Mouse (Mus musculus) mature B cell (primary cell): ENCODE data around the gene Rsph1.

Experiments used
- in situ Hi-C: fragments of 300-500 bp; cut with MboI; formaldehyde crosslinking; loops from 2 replicates; pipeline ENCODE4 v1.14.3; 2019

Gene Rsph1

DNA sequence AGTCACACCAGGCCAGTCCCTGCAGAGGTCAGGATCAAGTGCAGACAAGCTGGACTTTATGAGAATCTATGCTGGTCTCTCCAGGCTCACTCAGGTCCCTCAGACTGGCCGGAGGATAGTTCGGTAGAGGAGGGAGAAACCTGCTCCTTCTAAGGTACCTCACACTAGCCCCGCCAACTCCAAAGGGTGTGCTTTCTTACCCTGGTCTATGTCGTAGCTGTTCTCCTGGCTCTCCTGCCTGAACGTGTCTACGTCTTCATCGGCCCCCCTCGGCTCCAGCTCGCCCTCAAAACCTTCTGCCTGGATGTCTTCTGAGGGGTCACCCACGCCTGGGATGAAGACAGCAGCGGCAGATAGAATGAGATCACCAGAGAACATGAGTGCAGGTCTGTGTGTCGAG lies 19.3 kb downstream of the Rsph1 start:
- in situ Hi-C loops, result loop anchor here (5.0 kb wide), 1 partner anchor 39 kb away; no protein-coding TSS in a partner anchor

DNA sequence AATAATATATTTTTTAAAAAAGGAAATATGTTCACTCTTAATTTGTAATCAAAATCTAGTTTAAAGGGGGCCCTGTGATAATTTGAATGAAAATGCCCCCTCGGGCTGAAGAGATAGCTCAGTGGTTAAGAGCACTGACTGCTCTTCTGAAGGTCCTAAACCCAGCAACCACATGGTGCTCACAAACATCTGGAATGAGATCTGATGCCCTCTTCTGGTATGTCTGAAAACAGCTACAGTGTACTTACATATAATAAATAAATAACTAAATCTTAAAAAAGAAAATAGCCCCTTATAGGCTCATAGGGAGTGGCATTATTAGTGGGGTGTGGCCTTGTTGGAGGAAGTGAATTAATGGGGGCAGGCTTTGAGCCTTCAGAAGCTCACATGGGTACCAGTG lies 20.0 kb downstream of the Rsph1 start:
- in situ Hi-C loops, result loop anchor here (5.0 kb wide), 1 partner anchor 40 kb away; no protein-coding TSS in a partner anchor

DNA sequence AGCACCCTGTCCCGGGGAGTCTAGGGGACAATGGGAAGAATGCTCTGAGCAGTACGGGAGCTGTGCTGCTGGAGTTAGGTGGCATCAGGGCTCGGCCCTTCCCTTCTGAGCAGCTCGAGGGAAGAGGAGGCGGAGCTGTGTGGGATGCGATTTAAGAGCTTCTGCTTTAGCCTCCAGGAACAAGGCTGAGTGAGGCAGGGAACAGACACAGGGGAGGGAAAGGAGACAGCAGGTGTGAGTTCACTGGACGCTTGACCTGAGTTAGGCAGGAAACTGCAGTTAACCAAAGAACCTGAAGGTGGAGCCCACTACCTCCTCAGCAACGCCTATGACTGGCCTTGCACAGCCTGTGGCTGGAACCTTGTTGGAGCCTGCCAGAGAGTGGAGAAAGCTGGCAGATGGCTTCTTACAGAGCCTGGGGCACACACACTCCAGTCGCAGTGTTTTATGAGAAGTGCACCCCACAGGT lies 22.7 kb downstream of the Rsph1 start:
- in situ Hi-C loops, result no loop called here

DNA sequence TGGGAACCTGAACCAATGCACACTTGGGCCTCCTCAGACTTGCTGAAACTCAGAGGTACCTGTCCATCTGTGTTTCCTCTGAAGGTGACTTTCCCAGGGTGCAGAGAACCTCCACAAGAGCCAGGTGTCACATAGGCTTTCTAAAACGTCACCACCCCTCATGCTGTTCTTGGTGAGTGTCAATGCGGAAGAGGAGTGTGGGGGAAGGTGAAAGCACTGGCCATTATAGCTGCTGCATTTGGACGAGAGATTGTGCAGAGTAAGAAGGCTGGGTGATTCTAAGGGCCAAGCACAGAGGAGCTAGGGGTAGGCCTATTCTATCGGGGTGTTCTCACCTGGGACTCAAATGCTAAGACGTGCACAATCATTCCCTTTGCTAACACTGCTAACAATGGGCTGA lies 23.2 kb downstream of the Rsph1 start:
- in situ Hi-C loops, result no loop called here

DNA sequence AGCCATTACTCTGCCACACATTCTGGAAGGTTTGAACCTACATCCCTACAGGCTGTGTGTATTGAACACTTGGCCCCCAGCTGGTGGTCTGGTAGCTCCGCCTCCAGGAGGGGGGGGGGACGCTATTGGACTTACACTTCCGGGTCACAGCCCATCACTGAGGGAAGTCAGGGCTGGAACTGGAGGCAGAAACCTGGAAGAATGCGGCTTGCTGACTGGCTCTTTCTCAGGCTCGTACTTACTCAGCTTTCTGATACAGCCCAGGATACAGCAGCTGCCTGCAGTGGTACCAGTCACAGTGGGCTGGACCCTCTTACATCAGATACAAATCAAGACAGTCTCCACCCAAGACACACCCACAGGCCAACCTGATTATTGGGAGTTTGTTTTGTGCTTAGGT lies 30.0 kb downstream of the Rsph1 start:
- in situ Hi-C loops, result no loop called here

DNA sequence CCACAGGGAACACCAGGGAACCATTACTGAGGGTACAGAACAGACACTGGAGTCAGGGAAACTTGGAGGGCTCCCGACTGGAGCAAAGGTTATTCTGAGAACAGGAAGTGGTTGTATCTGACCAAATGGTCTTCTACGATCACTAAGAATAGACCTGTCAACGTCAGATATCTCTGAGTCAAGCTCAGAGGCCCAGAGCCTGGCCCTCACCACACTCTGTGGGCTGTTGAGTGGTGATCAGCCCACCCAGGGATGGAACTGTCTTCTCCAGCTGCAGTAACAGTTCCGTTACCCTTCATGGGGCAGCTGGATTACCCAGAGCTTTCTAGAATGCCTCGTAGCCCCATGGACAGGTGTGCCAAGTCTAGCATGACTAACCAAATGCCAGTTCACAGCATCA lies 31.9 kb downstream of the Rsph1 start:
- in situ Hi-C loops, result no loop called here

DNA sequence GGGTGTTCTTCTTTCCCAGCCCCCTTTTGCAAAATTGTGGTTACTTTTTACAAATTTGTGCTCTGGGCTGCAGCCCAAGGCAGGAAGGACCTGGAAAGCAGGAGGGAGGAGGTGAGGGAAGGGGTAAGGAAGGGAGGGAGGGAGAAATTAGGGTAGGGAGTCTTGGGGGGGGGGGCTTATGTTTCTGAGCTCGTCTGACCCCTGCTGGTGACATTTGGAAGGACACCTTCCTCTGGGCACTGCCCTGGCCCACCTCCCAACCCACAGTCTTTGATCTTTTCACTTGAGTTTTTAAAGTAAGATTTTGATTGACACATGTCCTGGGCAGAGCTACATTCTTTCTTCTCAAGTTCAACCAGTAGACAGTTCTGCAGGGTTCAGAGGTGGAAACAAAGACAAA lies 34.4 kb downstream of the Rsph1 start:
- in situ Hi-C loops, result no loop called here

DNA sequence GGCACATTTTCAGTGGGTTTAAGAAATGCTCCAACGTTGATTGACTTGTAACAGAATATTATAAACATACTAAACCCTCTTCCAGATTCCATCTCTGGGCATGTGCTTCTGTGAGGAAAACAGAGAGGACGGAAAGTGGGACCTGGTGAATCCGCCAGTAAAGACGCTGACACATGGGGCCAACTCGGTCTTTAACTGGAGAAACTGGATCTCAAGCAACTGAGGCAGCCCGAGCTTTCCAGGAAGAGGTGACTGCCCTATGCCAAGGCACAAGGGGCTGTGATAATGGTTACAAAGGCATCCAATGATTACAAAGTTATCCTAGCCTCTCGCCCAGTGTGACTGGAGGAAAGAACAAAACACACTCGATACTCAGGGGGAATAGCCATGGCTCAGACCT lies 36.0 kb downstream of the Rsph1 start:
- in situ Hi-C loops, result no loop called here

DNA sequence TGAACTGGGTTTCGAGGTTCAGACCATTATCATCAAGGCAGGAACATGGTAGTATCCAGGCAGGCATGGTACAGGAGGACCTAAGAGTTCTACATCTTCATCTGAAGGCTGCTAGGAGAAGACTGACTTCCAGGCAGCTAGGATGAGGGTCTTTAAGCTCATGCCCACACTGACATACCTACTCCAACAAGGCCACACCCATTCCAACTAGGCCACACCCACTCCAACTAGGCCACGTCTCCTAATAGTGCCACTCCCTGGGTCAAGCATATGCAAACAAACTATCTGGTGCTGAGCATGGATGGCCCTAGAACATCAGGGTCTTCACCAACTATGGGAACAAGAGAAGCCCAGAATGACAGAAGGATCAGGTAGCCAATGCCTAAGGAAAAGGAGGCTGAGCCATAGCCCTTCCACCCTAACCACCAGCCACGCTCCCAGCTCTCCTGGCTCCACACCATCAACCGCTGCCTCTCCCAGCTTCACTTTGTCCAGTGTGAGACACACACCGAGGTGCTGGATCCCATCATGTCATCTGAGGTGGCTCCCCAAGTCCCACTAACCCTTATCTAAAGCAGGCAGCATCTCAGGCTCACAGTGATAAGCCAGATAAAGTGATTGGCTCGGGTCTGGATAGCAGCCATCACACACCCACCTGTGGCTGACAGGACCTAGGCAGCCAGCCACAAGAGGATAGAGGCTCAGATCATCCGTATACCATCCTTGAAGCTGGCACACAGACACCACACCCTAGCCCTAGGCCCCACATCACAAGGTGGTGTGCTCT lies 38.8 kb downstream of the Rsph1 start:
- in situ Hi-C loops, result loop anchor here (10.0 kb wide), 1 partner anchor 104 kb away; no protein-coding TSS in a partner anchor

DNA sequence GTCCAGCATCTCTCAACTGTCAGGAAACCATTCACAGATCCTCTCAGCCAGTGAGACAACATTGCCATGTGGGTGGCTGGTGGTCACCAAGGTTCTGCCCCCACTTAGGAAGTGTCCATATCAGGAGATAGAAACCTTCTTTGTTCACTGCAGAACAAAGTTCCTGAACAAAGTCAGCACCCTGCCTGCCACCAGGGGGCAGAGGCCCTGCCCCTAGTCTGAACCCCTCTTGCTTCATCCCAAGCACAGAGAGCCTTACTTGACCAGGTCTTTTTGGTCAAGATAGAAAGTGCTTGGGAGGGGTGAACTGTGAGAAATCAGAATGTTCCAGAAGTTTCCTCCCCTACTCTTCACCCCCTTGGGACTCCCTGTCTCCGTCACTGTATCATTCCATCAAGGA lies 41.3 kb downstream of the Rsph1 start:
- in situ Hi-C loops, result loop anchor here (10.0 kb wide), 1 partner anchor 101 kb away; no protein-coding TSS in a partner anchor

DNA sequence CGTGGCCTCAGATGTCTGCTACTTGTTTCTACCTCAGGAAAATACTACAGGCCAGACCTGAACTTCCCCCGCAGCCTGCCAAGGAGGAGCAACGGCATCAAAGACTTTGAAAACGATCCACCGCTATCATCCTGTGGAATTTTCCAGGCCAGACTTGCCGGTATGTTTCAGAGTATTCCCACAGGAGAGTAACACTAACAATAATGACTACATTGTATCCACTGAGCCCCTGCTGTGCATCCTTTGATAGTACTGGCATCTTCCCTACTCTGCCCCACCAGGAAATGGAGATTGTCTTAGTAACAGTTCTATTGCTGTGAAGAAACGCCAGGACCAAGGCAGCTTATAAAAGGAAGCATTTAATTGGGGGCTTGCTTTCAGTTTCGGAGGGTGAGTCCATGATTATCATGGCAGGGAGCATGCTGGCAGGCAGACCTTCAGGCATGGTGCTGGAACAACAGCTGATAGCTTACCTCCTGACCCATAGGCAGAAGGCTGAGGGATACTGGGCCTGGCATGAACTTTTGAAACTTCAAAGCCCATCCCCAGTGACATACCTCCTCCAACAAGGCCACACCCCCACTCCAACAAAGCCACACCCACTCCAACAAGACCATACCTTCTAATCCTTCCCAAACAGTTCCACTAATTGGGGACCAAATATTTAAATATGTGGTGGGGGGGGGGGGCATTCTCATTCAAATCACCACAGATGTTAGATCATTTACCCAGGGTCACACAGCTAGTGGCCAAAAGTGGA lies 44.8 kb downstream of the Rsph1 start:
- in situ Hi-C loops, result loop anchor here (10.0 kb wide), 1 partner anchor 98 kb away; no protein-coding TSS in a partner anchor

DNA sequence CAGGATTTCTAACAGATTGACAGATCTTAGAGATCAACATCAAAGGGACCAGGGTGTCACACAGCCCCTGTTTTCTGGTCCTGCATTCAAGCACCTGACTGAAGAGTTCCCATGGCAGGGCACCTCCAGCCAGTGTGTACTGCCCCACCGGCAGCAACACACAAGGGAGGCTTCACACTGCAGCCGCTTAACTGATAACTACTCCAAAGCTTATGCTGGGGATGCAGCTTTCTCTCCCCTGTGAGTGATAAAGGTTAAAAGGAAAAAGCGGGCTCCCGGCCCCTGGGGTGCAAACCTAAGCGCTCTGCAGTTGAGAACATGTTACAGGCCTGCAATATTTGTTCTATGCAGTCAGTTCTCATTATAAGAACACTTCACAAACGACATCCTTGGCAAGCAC lies 45.4 kb downstream of the Rsph1 start:
- in situ Hi-C loops, result loop anchor here (10.0 kb wide), 1 partner anchor 97 kb away; no protein-coding TSS in a partner anchor

DNA sequence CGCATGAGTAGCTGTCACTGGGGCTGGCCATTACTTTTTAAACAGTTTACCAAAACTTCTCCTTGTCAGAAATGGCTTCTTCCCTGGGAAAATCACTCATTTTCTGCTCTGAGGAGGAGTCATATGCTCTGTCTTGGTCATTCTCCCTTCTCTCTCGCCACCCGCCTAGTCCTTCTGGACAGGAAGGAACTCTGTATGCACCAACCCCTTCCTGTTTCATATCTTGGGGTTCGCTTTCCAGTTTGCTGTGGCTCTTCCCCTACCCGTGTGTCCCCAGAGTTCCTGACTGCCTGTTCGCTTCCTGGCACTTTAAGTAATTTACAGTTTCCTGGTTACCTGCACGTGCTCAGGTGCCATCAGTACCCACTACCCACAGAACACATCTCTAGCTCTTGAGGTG lies 50.3 kb downstream of the Rsph1 start:
- in situ Hi-C loops, result no loop called here

DNA sequence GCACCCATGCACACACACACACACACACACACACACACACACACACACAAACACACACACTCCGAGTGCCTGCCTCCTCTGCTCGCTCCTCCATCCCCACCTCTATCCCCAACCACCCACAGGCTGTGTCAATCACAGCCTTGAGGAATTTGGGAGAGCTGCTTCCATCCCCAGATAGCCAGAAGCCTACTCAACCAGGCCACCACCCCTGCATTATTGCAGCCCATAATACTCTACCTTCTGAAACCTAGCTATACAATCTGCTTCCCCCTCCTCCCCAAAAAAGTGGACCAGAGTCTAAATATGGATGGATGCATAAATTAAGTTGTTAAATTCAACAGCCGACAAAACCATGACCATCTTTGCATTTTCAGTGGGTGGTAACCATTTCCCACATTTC lies 50.8 kb downstream of the Rsph1 start:
- in situ Hi-C loops, result no loop called here

DNA sequence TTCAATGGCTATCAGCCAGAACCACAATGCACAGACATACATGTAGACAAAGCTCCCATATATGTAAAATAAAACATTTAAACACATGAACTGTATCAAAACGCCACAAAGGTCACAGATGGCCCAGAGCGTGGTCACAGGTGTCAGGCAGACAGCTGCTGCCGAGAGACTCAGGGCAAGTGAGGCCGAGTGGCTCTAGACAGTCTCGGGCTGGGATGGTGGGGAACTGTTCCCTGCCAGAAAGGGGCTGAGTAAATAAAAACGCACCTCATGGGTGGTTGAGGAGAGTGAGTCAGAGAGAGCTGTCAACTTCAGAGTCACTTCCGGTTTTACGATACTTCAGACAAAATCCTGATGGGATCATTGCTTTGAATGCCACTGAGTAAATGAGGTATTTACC lies 52.6 kb downstream of the Rsph1 start:
- in situ Hi-C loops, result no loop called here

DNA sequence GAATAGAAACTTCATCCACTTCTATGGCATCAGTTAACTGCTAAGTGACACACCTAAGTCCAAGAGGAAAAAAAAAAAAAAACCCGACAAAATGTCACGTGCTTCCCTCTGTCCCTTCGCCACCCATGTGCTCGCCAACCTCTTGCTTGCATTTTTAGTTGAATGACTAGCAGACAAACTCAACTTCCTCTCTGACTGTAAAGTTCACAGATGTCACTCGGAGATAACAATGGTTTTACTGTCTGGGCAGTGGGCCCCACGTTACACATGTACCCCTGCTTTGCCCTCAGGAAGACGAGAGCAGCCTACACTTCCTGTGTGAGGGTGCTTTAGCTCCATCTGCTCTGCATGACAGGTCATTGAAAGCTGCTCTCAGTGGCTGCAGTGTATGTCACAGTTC lies 53.3 kb downstream of the Rsph1 start:
- in situ Hi-C loops, result no loop called here

DNA sequence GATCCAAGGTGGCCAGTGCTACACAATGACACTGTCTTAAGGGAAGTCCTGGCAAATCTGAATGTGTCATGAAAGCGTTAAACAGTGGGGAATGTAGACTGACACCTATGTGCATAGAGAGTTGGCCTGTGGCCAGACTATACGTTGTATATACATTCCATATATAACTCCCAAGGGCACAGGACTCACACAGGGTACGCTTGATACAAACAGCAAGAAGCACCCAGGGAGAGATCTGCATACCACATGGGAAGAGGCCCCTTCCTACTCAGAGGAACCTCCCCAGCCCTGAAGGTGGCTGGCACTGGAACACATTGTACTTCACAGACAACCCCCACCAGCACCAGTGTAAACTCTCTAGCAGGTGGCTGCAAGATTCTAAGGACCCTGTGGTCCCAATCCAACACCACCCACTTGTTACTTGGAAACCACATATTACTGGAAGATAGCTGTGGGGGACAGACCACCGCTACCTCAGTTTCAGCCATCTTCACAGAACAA lies 54.3 kb downstream of the Rsph1 start:
- in situ Hi-C loops, result no loop called here

DNA sequence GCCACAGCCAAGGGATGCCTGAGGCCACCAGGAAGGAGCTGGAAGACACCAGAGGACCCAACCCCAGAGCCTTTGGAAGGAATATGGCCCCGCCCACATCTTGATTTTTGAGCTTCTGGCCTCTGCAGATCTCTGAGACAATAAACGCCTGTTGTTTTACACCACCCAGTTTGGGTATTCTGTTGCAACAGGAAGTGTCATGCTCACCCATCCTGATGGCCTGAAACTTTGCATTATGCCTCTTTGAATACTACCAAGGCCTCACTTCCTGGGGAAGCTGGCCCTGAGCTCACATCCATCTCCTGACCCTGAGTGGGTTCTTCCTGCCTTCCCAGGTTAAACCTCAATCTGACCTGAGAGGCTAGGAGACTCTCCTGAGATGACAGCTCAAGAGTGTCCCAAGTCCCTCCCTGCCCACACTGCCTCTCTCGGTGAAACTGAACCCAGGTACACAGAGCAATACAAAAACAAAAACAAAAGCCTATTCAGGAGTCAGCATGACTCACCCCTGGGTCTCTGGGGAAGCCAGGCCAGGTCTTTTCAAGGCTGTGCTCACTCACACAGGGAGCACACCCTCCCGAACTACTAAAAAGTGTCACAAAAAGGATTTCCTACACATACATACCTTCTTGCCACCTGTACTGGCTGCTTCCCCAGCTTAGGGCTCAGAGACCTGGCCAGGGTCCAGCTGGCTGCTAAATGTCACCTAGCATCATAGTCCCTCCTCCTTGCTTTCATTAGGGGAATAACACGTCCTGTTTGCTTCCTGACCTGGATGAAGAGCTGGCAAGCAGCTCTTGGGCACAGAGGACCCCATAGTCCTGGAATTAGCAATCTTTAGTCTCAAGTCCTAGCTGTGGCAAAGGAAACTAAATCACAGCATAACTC lies 60.9 kb downstream of the Rsph1 start:
- in situ Hi-C loops, result no loop called here

DNA sequence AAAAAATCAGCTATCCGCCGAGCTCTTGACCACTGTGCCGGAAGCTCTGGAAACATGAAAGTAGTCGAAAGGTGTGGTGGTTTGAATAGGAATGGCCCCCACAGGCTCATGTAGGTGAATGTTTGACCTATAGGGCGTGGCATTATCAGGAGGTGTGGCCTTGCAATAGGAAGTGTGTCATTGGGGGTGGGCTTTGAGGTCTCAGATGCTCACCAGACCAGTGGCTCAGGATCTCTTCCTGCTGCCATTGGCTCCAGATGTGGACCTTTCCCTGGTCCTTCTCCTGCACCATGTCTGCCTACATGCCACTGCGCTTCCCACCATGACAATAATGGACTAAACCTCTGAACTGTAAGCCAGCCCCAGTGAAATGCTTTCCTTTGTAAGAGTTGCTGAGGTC lies 65.3 kb downstream of the Rsph1 start:
- in situ Hi-C loops, result no loop called here

DNA sequence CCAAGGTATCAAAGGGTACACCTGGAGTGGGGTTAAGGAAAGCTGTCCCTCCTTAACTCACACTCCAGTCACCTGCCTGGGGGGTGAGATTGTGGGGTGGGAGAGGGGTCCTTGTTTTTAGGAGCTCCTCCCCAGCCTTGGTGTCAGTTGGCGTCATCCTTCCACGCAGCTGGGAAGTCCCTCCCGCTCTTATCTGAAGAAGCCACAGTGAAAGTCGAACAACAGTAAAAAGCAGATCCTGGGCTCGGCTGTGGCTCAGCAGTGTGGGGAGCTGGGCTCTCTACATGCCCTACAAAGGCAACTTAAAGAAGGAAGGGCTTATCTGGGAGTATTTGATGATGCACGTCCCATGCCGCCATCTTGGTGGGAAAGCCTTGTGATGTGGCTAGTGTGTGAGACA lies 66.9 kb downstream of the Rsph1 start:
- in situ Hi-C loops, result no loop called here

DNA sequence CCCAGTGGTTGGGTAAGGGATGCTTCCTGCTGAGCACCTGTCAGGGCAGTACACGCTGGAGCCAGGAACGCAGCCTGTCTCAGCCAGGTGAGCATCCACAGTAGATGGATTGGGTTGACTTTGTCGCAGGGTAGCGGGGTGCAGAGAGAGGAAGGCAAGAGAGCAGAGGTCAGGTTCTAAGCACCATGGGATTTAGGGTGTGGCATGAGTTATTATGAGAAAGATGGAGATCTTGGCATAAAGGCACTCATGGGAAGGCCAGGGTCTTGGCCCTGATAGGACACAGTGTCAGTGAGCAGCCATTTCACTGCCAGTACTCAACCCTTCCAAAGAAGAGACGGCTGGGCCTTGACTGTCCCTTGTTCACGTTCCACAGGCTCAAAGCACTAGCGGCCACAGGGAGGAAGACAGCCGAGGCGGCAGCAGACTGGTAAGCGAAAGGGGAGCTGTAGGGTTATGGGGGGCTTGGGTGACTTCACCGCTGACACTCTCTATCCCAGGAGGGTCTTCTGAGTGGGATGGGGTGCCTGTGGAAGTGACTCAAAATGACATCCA lies 67.7 kb downstream of the Rsph1 start:
- in situ Hi-C loops, result no loop called here
